Mouse (Mus musculus) cerebellum, adult 2 months (tissue): ENCODE results near the gene Tns1. TPM values are rescaled to one million over a fixed set of nuclear protein-coding genes. Genes with fewer than 3 reads are reported as not detected.

ENCODE experiments used
- DNase-seq, 2 experiments: peaks; one replicate each; pipeline ENCODE4 v3.0.0; 2021
- H3K27ac ChIP-seq: fragments of 200-500 bp; 2 replicates; pipeline ENCODE4 v1.5.1; 2012; ENCODE audit warnings: low read length, control low read depth, inconsistent platforms; ENCODE audit not compliant: insufficient read depth
- H3K27me3 ChIP-seq: fragments of 200-500 bp; 2 replicates; pipeline ENCODE4 v1.6.1; 2012; ENCODE audit warnings: inconsistent platforms, mild to moderate bottlenecking, low read length, moderate library complexity; ENCODE audit not compliant: control insufficient read depth, insufficient read depth
- H3K4me1 ChIP-seq: fragments of 200-500 bp; 2 replicates; pipeline ENCODE4 v1.6.1; 2011; ENCODE audit warnings: low read length; ENCODE audit not compliant: control insufficient read depth, insufficient read depth
- H3K4me3 ChIP-seq: fragments of 200-500 bp; replicated peaks from 2 replicates; pipeline ENCODE3; 2011; ENCODE audit warnings: mild to moderate bottlenecking, low read depth, low read length, control low read depth; ENCODE audit not compliant: insufficient read depth
- CTCF ChIP-seq: fragments of 200-500 bp; IDR thresholded peaks from 2 replicates; pipeline ENCODE4 v1.5.1; 2011; ENCODE audit warnings: low read depth, mild to moderate bottlenecking, control low read depth, low read length, moderate library complexity, borderline replicate concordance; ENCODE audit not compliant: insufficient read depth
- POLR2A ChIP-seq: fragments of 200-500 bp; IDR thresholded peaks from 2 replicates; pipeline ENCODE4 v1.6.1; 2011; ENCODE audit warnings: low read length, control low read depth, borderline replicate concordance; ENCODE audit not compliant: insufficient read depth
- WGBS: fragments of 180-500 bp; shearing (Covaris S2); methylation state at CpG from one replicate; pipeline ENCODE4 v1.1.7; 2018; 5-methylcytosine and 5-hydroxymethylcytosine counted together
- polyA plus RNA-seq: library from polyadenylated mRNA; depleted of rRNA; stranded (reverse); fragments of >200 nt; gene quantifications from 2 replicates; pipeline ENCODE4 v1.2.3, GENCODE M21; 2012

The Tns1 gene
- polyA plus RNA-seq, 1 experiment = 25.1 TPM

DNA sequence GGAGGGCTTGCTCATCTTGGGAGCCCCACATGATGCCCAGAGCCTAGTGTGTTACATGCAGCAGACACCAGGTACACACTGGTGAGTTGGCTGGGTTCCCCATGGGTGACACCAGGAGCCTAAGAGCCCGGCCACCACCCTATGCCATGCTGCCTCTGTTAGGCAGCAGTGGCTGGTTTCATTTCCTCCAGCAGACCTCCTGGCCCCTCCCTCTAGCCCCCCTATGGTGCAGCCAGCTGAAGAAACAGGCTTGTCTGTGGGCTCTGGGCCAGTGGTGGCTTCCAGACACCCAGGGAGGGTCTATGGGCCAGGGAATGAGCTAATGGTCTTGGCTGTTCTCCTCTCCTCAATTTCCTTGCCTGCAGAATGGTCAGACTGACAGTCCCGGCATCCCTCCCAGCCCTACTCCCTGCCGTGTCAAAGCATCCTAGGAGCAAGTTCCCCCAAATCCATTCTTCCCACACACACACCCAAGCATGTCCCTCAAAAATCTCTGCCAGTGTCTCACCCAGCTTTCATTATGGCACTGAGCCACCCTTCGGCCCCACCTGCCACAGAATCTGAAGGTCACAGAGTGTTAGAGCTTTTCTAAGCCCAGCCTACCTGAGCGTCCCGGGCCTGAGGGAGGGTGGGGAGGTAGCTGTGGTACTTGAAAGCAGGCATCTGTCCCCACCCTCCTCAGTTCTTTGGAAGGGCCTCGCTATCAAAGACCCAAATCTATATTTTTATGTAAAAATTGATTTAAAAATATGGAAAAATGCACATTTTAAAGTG lies 29.6 kb downstream of the Tns1 start:
- H3K4me1 ChIP-seq = peaks cover 15% of the 10 kb centered on the region
- H3K4me3 ChIP-seq = no peak overlapping the region
- peak in 1 of 2 experiments; percentile 46 for DNase-seq
- 30% methylated on average over 7 of the region's 7 CpGs for WGBS
- TF ChIP-seq CTCF = no peak
- no peak for TF ChIP-seq POLR2A
- no peak overlapping the region for H3K27ac ChIP-seq
- H3K27me3 ChIP-seq = peaks cover 5% of the 10 kb centered on the region; the same call in 1 of the 2 replicates

DNA sequence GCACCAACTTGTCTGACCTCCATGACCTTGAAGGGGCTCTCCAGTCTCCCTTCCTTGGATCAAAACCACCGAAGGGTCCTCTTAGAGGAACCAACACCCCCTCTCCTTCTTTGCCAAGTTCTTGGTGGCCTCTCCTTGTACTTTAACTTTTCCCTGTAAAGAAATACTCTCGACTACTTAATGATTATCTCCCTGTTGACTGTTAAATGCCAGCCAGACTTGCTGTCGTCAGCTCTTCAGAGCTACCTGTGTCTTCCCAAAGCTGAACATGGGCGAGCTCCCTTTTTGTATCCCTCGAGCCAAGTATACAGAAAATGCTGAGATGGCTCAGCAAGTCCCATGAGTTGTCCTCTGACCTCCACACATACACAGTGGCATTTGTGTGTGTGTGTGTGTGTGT lies 30.8 kb downstream of the Tns1 start:
- Histone ChIP-seq H3K27me3 (peaks cover 2% of the 10 kb centered on the region; the same call in 1 of the 2 replicates), H3K27ac (no peak overlapping the region), H3K4me3 (no peak overlapping the region), H3K4me1 (peaks cover 12% of the 10 kb centered on the region)
- TF ChIP-seq POLR2A (no peak), CTCF (no peak)
- no peak for DNase-seq
- WGBS = 89% methylated on average over 5 of the region's 5 CpGs

DNA sequence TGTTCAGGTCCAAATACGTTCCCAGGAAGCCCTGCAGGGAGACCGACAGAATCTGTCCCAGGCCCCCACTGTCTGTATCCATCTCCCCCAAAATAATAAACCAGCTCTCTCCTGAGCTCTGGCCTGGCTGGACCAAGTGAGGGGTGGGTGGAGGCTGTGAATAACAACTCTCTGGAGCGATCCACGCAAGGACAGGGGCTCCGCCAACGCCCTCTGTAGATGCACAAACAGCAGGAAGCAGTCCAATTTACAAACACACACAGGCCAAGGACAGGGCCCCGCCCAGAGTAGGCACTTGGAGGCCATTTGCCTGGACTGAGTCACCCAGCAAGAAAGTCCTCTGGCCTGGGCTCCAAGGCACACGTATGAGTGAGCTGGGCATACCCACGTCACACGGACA lies 32.0 kb downstream of the Tns1 start:
- TF ChIP-seq POLR2A = no peak
- no peak for TF ChIP-seq CTCF
- Histone ChIP-seq H3K4me3 (no peak overlapping the region), H3K27ac (no peak overlapping the region), H3K4me1 (peaks cover 9% of the 10 kb centered on the region), H3K27me3 (no peaks in the 10 kb centered on the region; the same call in 1 of the 2 replicates)
- 69% methylated on average over 10 of the region's 10 CpGs for WGBS
- no peak for DNase-seq

DNA sequence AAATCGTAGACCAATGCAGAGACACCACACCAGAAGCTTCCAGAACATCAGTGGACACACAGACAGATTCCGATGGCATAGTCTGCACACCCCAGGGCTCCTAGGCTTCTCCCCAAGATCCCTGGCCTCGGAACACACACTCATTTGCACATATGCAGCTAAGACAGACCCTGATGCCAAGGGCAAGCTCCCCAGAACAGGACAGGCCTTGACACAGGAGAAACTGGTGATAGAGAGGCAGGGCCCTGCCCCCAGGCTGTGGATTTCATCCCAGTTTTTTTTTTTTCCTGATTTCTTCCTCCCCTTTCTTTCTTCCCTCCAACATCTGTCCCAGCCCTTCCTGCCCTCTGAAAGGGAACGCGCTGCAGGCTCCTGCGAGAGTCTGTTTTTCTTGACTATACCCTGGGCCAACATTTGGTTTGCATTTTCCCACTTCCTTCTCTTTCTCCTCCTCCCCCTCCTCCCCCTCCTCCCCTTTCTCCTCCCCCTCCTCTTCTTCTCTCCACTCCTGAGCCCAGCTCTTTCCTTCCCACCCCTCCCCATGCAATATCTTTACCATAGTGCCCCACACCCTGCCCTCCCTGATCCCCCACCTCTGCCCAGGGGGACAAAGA lies 32.5 kb downstream of the Tns1 start:
- WGBS = 71% methylated on average over 6 of the region's 6 CpGs
- H3K27ac ChIP-seq = no peak overlapping the region

DNA sequence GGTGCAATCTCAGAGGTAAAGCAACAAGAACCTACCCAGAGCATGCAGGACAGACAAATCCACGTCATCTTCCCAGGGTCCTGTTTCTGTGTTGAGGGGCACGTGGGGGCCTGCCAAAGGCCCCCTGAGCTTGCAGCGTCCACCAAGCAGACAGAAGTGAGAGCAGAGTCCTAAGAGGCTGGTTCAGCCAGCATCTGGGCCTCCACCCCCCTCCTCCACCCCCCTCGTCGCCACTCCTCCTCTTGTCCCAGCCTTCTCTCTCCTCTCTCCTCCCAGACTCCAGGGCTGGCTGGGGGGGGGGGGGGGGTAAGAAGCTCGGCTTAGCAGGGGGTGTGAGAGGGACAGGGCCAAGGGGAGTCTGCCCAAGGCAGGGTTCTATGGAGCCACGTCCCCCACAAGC lies 33.1 kb downstream of the Tns1 start:
- no peak overlapping the region for H3K27ac ChIP-seq
- 41% methylated on average over 7 of the region's 7 CpGs for WGBS
- DNase-seq = no peak

More for the DNA sequence above, 32.5 kb downstream of the Tns1 start:
- Histone ChIP-seq H3K27me3 (no peaks in the 10 kb centered on the region; the same call in 1 of the 2 replicates), H3K4me1 (peaks cover 9% of the 10 kb centered on the region), H3K4me3 (no peak overlapping the region)
- TF ChIP-seq CTCF (no peak), POLR2A (no peak)
- no peak for DNase-seq

DNA sequence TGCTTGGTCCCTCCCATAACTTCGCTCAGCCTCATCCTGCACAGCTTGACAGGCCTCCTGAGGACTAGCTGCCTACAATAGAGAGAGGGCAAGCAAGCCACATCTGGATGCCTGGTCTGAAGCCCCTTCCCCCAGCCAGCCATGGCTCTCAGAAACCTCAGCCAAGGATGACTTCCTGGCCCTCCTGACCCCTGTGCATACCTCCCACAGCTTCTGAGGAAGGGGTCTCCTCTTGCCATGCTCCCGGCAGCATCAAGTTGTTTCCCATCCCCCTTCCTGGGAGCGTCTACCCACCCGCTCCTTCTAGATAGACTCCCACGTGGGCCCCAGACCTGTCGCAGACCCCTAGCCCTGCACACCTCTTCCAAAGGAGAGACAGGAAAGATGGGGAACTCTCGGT lies 33.9 kb downstream of the Tns1 start:
- no peak for DNase-seq
- TF ChIP-seq CTCF = no peak
- no peak for TF ChIP-seq POLR2A
- WGBS = 75% methylated on average over 7 of the region's 7 CpGs
- no peak overlapping the region for H3K4me3 ChIP-seq
- peaks cover 9% of the 10 kb centered on the region for H3K4me1 ChIP-seq
- no peak overlapping the region for H3K27ac ChIP-seq
- H3K27me3 ChIP-seq = no peaks in the 10 kb centered on the region

More for the DNA sequence above, 33.1 kb downstream of the Tns1 start:
- Histone ChIP-seq H3K27me3 (no peaks in the 10 kb centered on the region), H3K4me1 (peaks cover 9% of the 10 kb centered on the region), H3K4me3 (no peak overlapping the region)
- no peak for TF ChIP-seq CTCF
- no peak for TF ChIP-seq POLR2A

DNA sequence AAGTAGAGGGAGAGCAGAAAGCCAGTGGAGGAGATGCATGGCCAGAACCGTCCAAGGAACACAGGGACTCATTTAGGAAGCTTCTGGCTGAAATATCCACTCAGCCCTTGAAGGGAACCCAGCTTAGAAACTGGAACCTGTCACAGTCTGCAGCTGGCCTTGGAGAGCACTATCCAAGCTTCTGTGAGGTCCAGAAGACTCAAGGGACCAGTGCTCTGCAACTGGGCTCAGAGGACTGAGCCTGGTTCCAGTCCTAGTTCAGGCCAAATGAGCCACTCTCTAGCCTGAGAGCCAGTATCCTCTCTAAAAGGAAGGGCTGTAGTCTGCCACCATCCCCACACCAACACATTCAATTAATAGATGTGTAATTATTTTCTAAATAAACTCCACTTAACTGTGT lies 35.7 kb downstream of the Tns1 start:
- DNase-seq = no peak
- Histone ChIP-seq H3K4me3 (no peak overlapping the region), H3K27ac (no peak overlapping the region), H3K4me1 (no peaks in the 10 kb centered on the region), H3K27me3 (no peaks in the 10 kb centered on the region)
- TF ChIP-seq POLR2A = no peak
- TF ChIP-seq CTCF = no peak
- 55% methylated on average over 1 of the region's 1 CpGs for WGBS

DNA sequence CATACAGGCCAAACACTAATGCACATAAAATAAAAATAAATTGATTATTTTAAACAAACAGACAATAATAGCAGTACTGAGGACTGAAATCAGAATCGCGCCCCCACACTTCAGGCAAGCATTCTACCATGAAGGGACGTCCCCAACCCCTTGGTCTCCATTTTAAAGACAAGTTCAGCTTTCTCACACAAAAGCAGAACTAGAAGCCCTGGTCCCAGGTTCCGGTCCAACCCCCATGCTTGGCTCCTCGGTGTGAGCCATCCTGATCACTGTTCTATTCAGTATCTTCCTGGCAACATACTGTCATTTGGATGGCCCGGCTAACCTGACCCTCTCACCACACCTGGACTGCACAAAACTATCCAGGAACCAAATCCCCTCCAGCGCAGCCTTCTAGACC lies 38.7 kb downstream of the Tns1 start:
- TF ChIP-seq POLR2A (no peak), CTCF (no peak)
- no peak overlapping the region for H3K4me3 ChIP-seq
- H3K27ac ChIP-seq = no peak overlapping the region
- H3K27me3 ChIP-seq = no peaks in the 10 kb centered on the region
- H3K4me1 ChIP-seq = no peaks in the 10 kb centered on the region
- WGBS = 86% methylated on average over 7 of the region's 7 CpGs
- no peak for DNase-seq
